Mouse (Mus musculus) limb, embryonic 15.5 days (tissue): ENCODE results near the gene Cks1brt. TPM values are rescaled to one million over a fixed set of nuclear protein-coding genes. Genes with fewer than 3 reads are reported as not detected.
"Not testable (repeated sequence)": the region's sequence is repeated elsewhere in the genome, so short reads cannot be mapped to it uniquely, and the experiment has no call there.

Source experiments
- ATAC-seq: fragments of 200-750 bp; cut with Nextera tagmentation; 2 replicates; pipeline ENCODE4 v1.8.0; 2017; ENCODE audit warnings: low read depth, moderate TSS enrichment; ENCODE audit not compliant: insufficient number of reproducible peaks, low FRiP score, low TSS enrichment
- H3K27ac ChIP-seq: fragments of 300-500 bp; sonication (generic); 2 replicates; pipeline ENCODE4 v1.5.1; 2015; ENCODE audit warnings: moderate library complexity, mild to moderate bottlenecking, inconsistent platforms
- H3K27me3 ChIP-seq: fragments of 300-500 bp; sonication (generic); 2 replicates; pipeline ENCODE4 v1.6.1; 2015; ENCODE audit warnings: inconsistent platforms
- H3K36me3 ChIP-seq: fragments of 300-500 bp; sonication (generic); 2 replicates; pipeline ENCODE4 v1.6.1; 2015; ENCODE audit warnings: inconsistent platforms
- H3K4me1 ChIP-seq: fragments of 300-500 bp; sonication (generic); 2 replicates; pipeline ENCODE4 v1.6.1; 2015; ENCODE audit warnings: inconsistent platforms
- H3K4me2 ChIP-seq: fragments of 300-500 bp; sonication (generic); 2 replicates; pipeline ENCODE4 v1.6.1; 2015; ENCODE audit warnings: mild to moderate bottlenecking, inconsistent platforms
- H3K4me3 ChIP-seq: fragments of 300-500 bp; sonication (generic); 2 replicates; pipeline ENCODE4 v1.5.1; 2015; ENCODE audit warnings: mild to moderate bottlenecking, inconsistent platforms
- H3K9ac ChIP-seq: fragments of 300-500 bp; sonication (generic); 2 replicates; pipeline ENCODE4 v1.6.1; 2015; ENCODE audit warnings: inconsistent platforms
- H3K9me3 ChIP-seq: fragments of 300-500 bp; sonication (generic); 2 replicates; pipeline ENCODE4 v1.6.1; 2016; ENCODE audit warnings: inconsistent platforms
- WGBS: fragments of 180-500 bp; shearing (Covaris S2); methylation state at CpG from one replicate; pipeline ENCODE4 v1.1.7; 2015; 5-methylcytosine and 5-hydroxymethylcytosine counted together
- polyA plus RNA-seq: library from polyadenylated mRNA; unstranded; fragments of >200 nt; fragmentation: Nextera tagmentation; extraction: Ambion mirVana; gene quantifications from 2 replicates; pipeline ENCODE4 v1.2.1, GENCODE M21; 2015

The Cks1brt gene
- not detected in 2 replicates for polyA plus RNA-seq

DNA sequence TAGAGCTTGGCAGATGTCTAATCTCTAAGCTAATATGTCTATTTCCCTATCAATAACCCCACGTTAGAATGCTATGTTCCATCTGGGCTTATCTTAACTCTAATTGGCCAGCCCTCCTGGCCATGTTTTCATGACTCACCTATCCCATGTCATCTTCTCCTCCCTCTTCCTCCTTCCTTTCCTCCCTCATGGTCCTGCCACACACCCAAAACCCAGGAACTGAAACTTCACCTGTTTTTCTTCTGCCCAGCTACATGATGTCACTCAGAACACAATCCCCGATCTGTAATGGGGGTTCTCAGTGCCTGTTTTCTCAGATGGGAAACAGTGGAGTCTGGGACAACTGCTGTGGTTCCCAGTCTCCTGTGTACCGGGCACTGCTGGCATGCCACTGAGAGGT, at the start of gene Cks1brt:
Gene Cks1brt, plus strand, starts transcription at position 301 of the 400 bp plus-strand sequence.
- Histone ChIP-seq H3K9me3 (peaks cover 11% of the 10 kb centered on the region; the same call in 1 of the 2 replicates), H3K27me3 (no peaks in the 10 kb centered on the region), H3K4me2 (no peak within 1 kb of the TSS), H3K4me3 (no peak within 1 kb of the TSS), H3K36me3 (no peaks in the 10 kb centered on the region), H3K27ac (no peak within 1 kb of the TSS), H3K4me1 (no peaks in the 10 kb centered on the region), H3K9ac (no peak within 1 kb of the TSS)
- no peak for ATAC-seq
- 83% methylated on average over 3 of the region's 3 CpGs for WGBS

DNA sequence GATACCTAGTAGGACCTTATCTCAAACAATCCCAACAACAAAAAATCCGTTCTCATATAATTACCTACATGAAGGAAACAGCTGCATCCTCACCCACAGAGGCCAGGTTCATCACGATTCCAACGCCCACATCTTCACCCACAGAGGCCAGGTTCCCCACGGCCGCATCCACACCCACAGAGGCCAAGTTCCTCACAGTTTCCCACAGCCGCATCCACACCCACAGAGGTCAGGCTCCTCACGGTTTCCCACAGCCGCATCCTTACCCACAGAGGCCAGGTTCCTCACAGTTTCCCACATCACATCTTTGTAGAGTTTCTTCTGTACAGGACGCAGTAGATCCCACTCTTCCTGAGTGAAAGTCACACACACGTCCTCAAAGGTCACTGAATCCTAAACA, 38.5 kb upstream of the Cks1brt start:
- no peaks in the 10 kb centered on the region for H3K27me3 ChIP-seq
- no peaks in the 10 kb centered on the region for H3K4me1 ChIP-seq
- no peak overlapping the region for H3K9ac ChIP-seq
- H3K4me3 ChIP-seq, result no peak overlapping the region
- H3K27ac ChIP-seq, result no peak overlapping the region
- H3K36me3 ChIP-seq, result peaks cover 33% of the 10 kb centered on the region
- no peaks in the 10 kb centered on the region for H3K9me3 ChIP-seq
- no peak overlapping the region for H3K4me2 ChIP-seq
- WGBS, result 94% methylated on average over 10 of the region's 10 CpGs
- ATAC-seq, result no peak

DNA sequence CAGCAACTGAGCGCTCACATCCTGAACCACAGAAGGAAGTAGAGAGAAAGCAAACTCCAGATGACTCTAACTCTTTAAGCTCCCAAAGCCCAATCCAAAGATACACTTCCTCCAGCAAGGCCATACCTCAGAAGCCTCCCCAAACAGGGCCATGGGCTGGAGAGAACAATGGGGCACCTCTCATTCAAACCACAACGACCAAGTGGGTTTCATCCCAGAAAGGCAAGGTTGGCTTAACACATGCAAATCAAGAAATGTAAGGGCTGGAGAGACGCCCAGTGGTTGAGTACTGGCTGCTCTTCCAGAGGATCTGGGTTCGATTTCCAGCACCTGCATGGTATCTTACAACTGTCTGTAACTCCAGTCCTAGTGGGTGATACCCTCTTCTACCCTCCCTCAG, 36.2 kb upstream of the Cks1brt start:
- 79% methylated on average over 4 of the region's 4 CpGs for WGBS
- Histone ChIP-seq H3K9ac (no peak overlapping the region), H3K27ac (no peak overlapping the region), H3K36me3 (peaks cover 14% of the 10 kb centered on the region), H3K9me3 (no peaks in the 10 kb centered on the region), H3K27me3 (no peaks in the 10 kb centered on the region), H3K4me3 (no peak overlapping the region), H3K4me2 (no peak overlapping the region), H3K4me1 (no peaks in the 10 kb centered on the region)
- no peak for ATAC-seq

- Histone ChIP-seq H3K36me3 (no peaks in the 10 kb centered on the region), H3K27me3 (no peaks in the 10 kb centered on the region), H3K4me1 (no peaks in the 10 kb centered on the region), H3K4me2 (no peak overlapping the region), H3K4me3 (no peak overlapping the region), H3K9ac (no peak overlapping the region), H3K27ac (no peak overlapping the region), H3K9me3 (no peaks in the 10 kb centered on the region)
- WGBS, result 90% methylated on average over 7 of the region's 7 CpGs
- ATAC-seq, result no peak
These were observed 34.7 kb upstream of the Cks1brt start for GRCm38 (mm10) chr8:85116984-85117383.

DNA sequence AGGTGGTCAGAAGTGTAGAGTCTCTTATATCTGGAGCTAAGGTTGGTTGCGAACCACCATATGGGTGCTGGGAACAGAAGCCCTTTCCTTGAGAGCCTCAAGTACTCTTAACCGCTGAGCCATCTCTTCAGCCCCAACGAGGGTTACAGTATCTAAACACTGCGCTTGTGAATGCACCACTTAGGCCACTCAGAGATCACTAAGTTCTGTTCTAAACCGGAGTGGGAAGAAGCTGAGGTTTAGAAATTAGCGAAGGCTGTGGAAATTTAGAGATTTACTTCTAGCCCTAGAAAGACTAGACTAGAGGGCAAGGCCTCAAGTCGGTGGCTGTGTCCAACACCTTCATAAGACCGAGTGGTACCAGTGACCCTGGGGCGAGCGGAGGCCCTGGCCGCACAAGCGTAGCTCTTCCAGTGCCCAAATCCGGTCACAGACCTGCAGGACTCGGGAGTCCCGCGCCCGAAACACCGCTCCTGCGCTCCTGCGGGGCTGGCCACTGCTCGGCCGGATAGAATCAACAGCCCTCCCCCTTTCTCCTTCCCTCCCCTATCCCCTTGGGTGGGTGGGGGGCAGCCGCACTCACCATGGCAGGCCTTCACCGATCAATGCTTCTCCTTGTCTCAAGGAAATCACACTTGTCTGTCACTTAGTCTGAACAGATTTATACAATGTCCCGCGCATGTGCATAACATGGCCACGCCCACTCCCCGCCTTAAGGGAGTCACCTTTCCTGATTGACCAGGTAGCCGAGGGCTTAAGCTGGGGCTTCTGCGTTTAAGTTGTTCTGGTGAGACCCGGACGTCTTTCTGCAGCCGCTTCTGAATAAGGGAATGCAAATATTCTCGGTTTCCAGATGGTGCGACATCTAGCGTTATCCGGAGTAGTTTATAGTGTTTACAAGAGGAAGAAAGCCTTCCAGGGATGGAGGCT, 32.4 kb upstream of the Cks1brt start:
- peak overlapping the region; percentile 51 for H3K9ac ChIP-seq
- ATAC-seq, result peak; percentile 77
- H3K27me3 ChIP-seq, result no peaks in the 10 kb centered on the region
- WGBS, result 6% methylated on average over 37 of the region's 37 CpGs
- peak overlapping the region; percentile 67 for H3K27ac ChIP-seq
- H3K4me1 ChIP-seq, result no peaks in the 10 kb centered on the region
- no peaks in the 10 kb centered on the region for H3K36me3 ChIP-seq
- no peaks in the 10 kb centered on the region for H3K9me3 ChIP-seq
- H3K4me3 ChIP-seq, result peak overlapping the region; percentile 58
- peak overlapping the region; percentile 80 for H3K4me2 ChIP-seq

DNA sequence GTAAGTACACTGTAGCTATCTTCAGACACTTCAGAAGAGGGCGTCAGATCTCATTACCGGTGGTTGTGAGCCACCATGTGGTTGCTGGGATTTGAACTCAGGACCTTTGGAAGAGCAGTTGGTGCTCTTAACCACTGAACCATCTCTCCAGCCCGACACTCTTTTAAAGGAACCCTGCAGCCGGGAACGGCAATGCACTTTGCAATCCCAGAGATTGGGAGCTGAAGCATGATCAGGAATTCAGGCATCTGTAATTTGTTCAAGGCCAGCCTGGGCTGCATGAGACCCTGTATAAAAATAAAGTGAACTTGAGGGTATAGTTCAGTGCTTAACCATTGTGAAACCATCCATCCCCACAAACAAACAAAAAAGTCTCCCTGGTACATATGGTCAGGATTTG, 31.5 kb upstream of the Cks1brt start:
- WGBS, result 74% methylated on average over 5 of the region's 5 CpGs
- not testable (repeated sequence) for H3K4me3 ChIP-seq, H3K27me3 ChIP-seq, H3K9ac ChIP-seq, ATAC-seq, H3K36me3 ChIP-seq, H3K27ac ChIP-seq, H3K9me3 ChIP-seq, H3K4me1 ChIP-seq, H3K4me2 ChIP-seq

DNA sequence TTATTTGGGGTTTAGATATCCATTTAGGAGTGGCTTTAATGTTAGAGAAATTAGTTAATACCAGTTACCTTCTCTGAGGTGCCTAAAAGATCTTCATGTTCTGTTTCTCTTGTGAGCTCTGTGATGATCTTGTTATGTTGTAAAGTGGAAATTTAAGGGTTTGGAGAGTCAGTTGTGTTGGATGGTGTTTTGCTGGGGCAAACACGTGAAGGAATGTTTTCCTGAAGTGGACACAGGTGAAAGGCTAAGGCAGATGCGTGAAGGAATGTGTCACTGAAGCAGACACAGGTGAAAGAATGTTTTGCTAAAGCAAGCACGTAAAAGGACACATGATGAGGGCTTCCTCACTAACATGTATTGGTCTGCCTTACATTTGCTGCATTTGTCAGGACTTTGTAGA, 28.7 kb upstream of the Cks1brt start, which contains the start of gene Zfp791:
Gene Zfp791, minus strand, starts transcription at position 101 of the 400 bp plus-strand sequence.
- Histone ChIP-seq H3K27ac (no peak within 1 kb of the TSS), H3K36me3 (no peaks in the 10 kb centered on the region), H3K4me3 (no peak within 1 kb of the TSS), H3K4me2 (no peak within 1 kb of the TSS), H3K4me1 (no peaks in the 10 kb centered on the region), H3K27me3 (no peaks in the 10 kb centered on the region), H3K9ac (no peak within 1 kb of the TSS), H3K9me3 (no peaks in the 10 kb centered on the region)
- no peak for ATAC-seq
- WGBS, result 79% methylated on average over 3 of the region's 3 CpGs

GRCm38 (mm10) chr8:85123691-85124090, 28.0 kb upstream of the Cks1brt start:
- 86% methylated on average over 8 of the region's 8 CpGs for WGBS
- Histone ChIP-seq H3K4me3 (no peak overlapping the region), H3K4me1 (no peaks in the 10 kb centered on the region), H3K9ac (no peak overlapping the region), H3K36me3 (no peaks in the 10 kb centered on the region), H3K9me3 (no peaks in the 10 kb centered on the region), H3K27ac (no peak overlapping the region), H3K4me2 (no peak overlapping the region), H3K27me3 (no peaks in the 10 kb centered on the region)
- ATAC-seq, result no peak

- Histone ChIP-seq H3K4me3 (no peak overlapping the region), H3K4me1 (no peaks in the 10 kb centered on the region), H3K27me3 (no peaks in the 10 kb centered on the region), H3K36me3 (no peaks in the 10 kb centered on the region), H3K9me3 (no peaks in the 10 kb centered on the region), H3K9ac (no peak overlapping the region), H3K4me2 (no peak overlapping the region), H3K27ac (no peak overlapping the region)
- no peak for ATAC-seq
- 89% methylated on average over 1 of the region's 1 CpGs for WGBS
These were observed 19.4 kb upstream of the Cks1brt start for GRCm38 (mm10) chr8:85132335-85132734.

DNA sequence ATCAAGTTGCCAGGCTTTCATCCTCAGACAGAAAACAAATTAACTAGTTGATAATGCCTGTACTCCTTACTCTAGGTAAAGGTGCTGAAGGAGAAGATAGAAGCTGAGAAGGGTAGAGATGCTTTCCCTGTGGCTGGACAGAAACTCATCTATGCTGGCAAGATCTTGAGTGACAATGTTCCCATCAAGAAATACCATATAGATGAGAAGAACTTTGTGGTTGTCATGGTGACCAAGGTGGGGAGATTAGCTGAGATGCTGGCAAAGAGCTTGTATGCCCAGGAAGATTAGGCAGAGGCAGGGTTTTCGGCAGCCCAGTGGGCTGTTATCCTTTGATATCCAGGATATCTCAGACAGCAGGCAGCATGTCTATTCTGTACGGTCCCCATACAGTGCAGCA, 16.0 kb upstream of the Cks1brt start:
- ATAC-seq, result not testable (repeated sequence)

GRCm38 (mm10) chr8:85142516-85142915, 9.2 kb upstream of the Cks1brt start:
- Histone ChIP-seq H3K9me3 (no peaks in the 10 kb centered on the region), H3K4me1 (no peaks in the 10 kb centered on the region), H3K27me3 (no peaks in the 10 kb centered on the region), H3K9ac (no peak overlapping the region), H3K36me3 (no peaks in the 10 kb centered on the region), H3K4me2 (no peak overlapping the region), H3K27ac (no peak overlapping the region), H3K4me3 (no peak overlapping the region)
- 94% methylated on average over 4 of the region's 4 CpGs for WGBS
- no peak for ATAC-seq

More for the DNA sequence above, 16.0 kb upstream of the Cks1brt start:
- H3K36me3 ChIP-seq, H3K27ac ChIP-seq, H3K9me3 ChIP-seq, H3K4me3 ChIP-seq, H3K9ac ChIP-seq, H3K27me3 ChIP-seq, H3K4me2 ChIP-seq, H3K4me1 ChIP-seq: not testable (repeated sequence)
- 94% methylated on average over 2 of the region's 2 CpGs for WGBS

DNA sequence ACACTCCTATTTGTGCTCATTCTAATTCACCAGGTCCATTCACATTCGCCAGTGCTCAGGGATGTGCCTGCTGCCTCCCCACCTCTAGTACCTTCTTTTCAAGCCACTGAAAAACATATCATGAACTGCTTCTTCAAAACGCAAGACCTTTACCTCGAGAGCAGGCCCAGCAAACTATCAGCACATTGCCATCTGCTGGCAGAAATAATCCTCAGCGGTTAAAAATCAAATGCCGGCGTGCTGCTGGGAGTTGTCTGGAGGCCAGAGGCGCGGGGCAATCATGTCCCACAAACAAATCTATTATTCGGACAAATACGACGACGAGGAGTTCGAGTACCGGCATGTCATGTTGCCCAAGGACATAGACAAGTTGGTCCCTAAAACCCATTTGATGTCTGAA, 19.6 kb downstream of the Cks1brt start:
- H3K4me3 ChIP-seq, result no peak overlapping the region
- H3K27ac ChIP-seq, result no peak overlapping the region
- 24% methylated on average over 14 of the region's 14 CpGs for WGBS
- no peaks in the 10 kb centered on the region for H3K9me3 ChIP-seq
- H3K4me1 ChIP-seq, result no peaks in the 10 kb centered on the region
- no peak overlapping the region for H3K4me2 ChIP-seq
- no peak overlapping the region for H3K9ac ChIP-seq
- no peaks in the 10 kb centered on the region for H3K27me3 ChIP-seq
- no peak for ATAC-seq
- H3K36me3 ChIP-seq, result no peaks in the 10 kb centered on the region
